Mouse (Mus musculus): ENCODE measurements around the gene Sel1l. TPM values are rescaled to one million over a fixed set of nuclear protein-coding genes. Genes with fewer than 3 reads are reported as not detected.

The Sel1l gene
- total RNA-seq (2021) (10 to 100 TPM; 64.5 to 64.9 TPM), polyA plus RNA-seq (2012; rRNA removed) (19.5 and 33.3 TPM in 2 replicates)
- long read RNA-seq, full-length matches to known transcripts, result 20 of 28 reads
- long read RNA-seq, partial matches to known transcripts, result 0 of 28 reads
- long read RNA-seq, other reads (novel, unspliced or antisense), result 8 of 28 reads

GRCm38 (mm10) chr12:91849045-91849467 is at the start of gene Sel1l:
TSS of gene Sel1l (minus strand) at chr12:91849157.
- WGBS, result under 1% methylated on average over 35 of the region's 35 CpGs
- intact Hi-C loops (cut with DNase I), result loop anchor here (5.0 kb wide), 2 partner anchors 262 to 467 kb away; partner anchors contain the start of genes Cep128 and Tshr

DNA sequence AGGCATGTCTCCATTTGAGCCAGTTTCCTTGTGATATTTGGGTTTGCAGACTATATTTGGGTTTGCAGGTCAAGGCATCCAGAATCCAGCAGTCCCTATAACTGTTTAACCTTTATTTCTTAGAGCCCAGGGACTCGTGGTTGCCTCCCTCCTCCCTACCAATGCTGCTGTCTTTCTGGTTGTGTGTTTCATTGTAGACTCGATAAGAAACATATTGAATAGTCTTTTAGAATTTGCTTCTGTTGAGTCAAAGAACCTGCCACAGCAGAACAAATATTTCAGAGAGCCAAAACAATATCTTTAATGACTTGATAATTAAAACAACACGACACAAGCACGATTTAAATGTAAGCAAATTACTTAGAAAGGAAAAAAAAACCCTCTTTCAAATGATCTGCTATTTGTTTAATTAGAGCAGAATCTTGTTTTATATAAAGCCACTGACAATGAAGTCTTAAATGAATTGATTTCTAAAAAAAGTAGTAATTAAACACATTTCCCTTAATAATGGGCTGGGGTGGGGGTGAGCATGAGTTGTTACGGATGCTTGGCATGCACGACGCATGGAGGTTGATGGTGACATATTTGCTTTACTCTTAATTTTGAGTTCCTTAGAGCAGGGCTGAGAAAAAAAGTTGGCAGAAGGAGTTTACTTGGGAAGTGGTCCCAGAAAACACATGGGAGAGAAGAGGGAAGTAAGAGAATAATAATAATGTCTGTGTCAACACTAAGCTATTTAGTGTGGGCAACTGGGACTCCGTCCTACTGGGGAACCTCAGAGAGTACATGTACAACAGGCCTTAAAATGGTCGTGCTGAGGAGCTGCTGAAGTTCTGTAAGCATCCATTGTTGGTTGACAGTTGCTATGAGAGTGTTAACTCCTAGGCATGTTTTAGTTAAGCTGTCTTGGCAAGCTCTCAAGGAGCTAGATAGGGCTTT is 43.9 kb upstream of the Sel1l start:
- Histone ChIP-seq H3K36me3 (ENCODE audit: control insufficient read depth, insufficient read depth, low read length) (no peaks in the 10 kb centered on the region), H3K27me3 (ENCODE audit: control insufficient read depth, insufficient read depth, low read length) (no peaks in the 10 kb centered on the region), H3K27ac (no peak overlapping the region), H3K9ac (ENCODE audit: low read depth, low read length) (no peak overlapping the region), H3K4me3 (no peak overlapping the region), H3K79me2 (replicated peaks; ENCODE audit: control insufficient read depth, insufficient read depth, low read length) (no peaks in the 10 kb centered on the region), H3K4me1 (ENCODE audit: control insufficient read depth, insufficient read depth, low read length) (no peaks in the 10 kb centered on the region)
- 57% methylated on average over 9 of the region's 9 CpGs for WGBS
- intact Hi-C loops (cut with DNase I), result no loop called here
- TF ChIP-seq CTCF (IDR thresholded peaks at IDR 0.05) (no peak), POLR2A (IDR thresholded peaks at IDR 0.05; ENCODE audit: insufficient read depth, low read depth, low read length) (no peak), EP300 (IDR thresholded peaks at IDR 0.05; ENCODE audit: insufficient read depth, low read depth, low read length) (no peak)
- DNase-seq, result no peak

More at GRCm38 (mm10) chr12:91849045-91849467, at the start of gene Sel1l:
- no peaks in the 10 kb centered on the region; the same call in 1 of the 2 replicates for H3K4me1 ChIP-seq (ENCODE audit: control insufficient read depth, insufficient read depth, low read length)
- H3K27ac ChIP-seq, result peak within 1 kb of the TSS; percentile 76
- no peaks in the 10 kb centered on the region for H3K36me3 ChIP-seq (ENCODE audit: control insufficient read depth, insufficient read depth, low read length)
- H3K9ac ChIP-seq (ENCODE audit: low read depth, low read length), result peak within 1 kb of the TSS; percentile 85
- peak; percentile 96 to 98 for DNase-seq
- TF ChIP-seq CTCF (IDR thresholded peaks at IDR 0.05), result no peak
- 0 out of 2 replicates have a peak, but pooled peaks have one; percentile 8 for TF ChIP-seq EP300 (IDR thresholded peaks at IDR 0.05; ENCODE audit: insufficient read depth, low read depth, low read length)
- peak; percentile 76 for TF ChIP-seq POLR2A (IDR thresholded peaks at IDR 0.05; ENCODE audit: insufficient read depth, low read depth, low read length)
- peak within 1 kb of the TSS; percentile 73 for H3K4me3 ChIP-seq
- no peaks in the 10 kb centered on the region for H3K27me3 ChIP-seq (ENCODE audit: control insufficient read depth, insufficient read depth, low read length)
- no peaks in the 10 kb centered on the region; the same call in 1 of the 2 replicates for H3K79me2 ChIP-seq (replicated peaks; ENCODE audit: control insufficient read depth, insufficient read depth, low read length)

GRCm38 (mm10) chr12:91880431-91880830 is 31.5 kb upstream of the Sel1l start:
- WGBS, result 71% methylated on average over 13 of the region's 13 CpGs
- Histone ChIP-seq H3K4me1 (ENCODE audit: control insufficient read depth, insufficient read depth, low read length) (no peaks in the 10 kb centered on the region), H3K79me2 (replicated peaks; ENCODE audit: control insufficient read depth, insufficient read depth, low read length) (no peaks in the 10 kb centered on the region), H3K36me3 (ENCODE audit: control insufficient read depth, insufficient read depth, low read length) (no peaks in the 10 kb centered on the region), H3K4me3 (no peak overlapping the region), H3K27me3 (ENCODE audit: control insufficient read depth, insufficient read depth, low read length) (no peaks in the 10 kb centered on the region), H3K27ac (no peak overlapping the region), H3K9ac (ENCODE audit: low read depth, low read length) (no peak overlapping the region)
- TF ChIP-seq CTCF (IDR thresholded peaks at IDR 0.05), result no peak
- TF ChIP-seq EP300 (IDR thresholded peaks at IDR 0.05; ENCODE audit: insufficient read depth, low read depth, low read length), result no peak
- no peak for TF ChIP-seq POLR2A (IDR thresholded peaks at IDR 0.05; ENCODE audit: insufficient read depth, low read depth, low read length)
- intact Hi-C loops (cut with DNase I), result no loop called here
- DNase-seq, result no peak

DNA sequence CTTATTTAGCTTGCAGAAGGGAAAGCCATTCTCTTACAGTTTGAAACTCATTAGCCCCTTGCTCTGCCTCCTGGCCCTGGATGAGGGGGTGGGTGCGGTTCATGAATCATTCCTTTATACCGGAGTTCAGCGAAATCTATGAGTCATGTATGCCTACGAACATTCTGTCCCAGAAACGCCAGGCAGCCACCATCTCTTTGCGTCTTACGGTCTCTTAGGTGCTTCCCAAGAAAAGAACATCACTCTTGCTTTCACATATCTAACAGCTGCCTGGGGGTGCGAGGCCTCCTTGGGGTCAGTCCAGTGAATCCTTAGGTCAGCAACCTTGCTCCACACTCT is 29.9 kb upstream of the Sel1l start:
- Histone ChIP-seq H3K9ac (ENCODE audit: low read depth, low read length) (no peak overlapping the region), H3K36me3 (ENCODE audit: control insufficient read depth, insufficient read depth, low read length) (no peaks in the 10 kb centered on the region), H3K4me3 (no peak overlapping the region), H3K79me2 (replicated peaks; ENCODE audit: control insufficient read depth, insufficient read depth, low read length) (no peaks in the 10 kb centered on the region), H3K4me1 (ENCODE audit: control insufficient read depth, insufficient read depth, low read length) (no peaks in the 10 kb centered on the region), H3K27ac (no peak overlapping the region), H3K27me3 (ENCODE audit: control insufficient read depth, insufficient read depth, low read length) (no peaks in the 10 kb centered on the region)
- intact Hi-C loops (cut with DNase I), result no loop called here
- 61% methylated on average over 8 of the region's 8 CpGs for WGBS
- DNase-seq, result no peak
- TF ChIP-seq EP300 (IDR thresholded peaks at IDR 0.05; ENCODE audit: insufficient read depth, low read depth, low read length) (no peak), POLR2A (IDR thresholded peaks at IDR 0.05; ENCODE audit: insufficient read depth, low read depth, low read length) (no peak), CTCF (IDR thresholded peaks at IDR 0.05) (no peak)

DNA sequence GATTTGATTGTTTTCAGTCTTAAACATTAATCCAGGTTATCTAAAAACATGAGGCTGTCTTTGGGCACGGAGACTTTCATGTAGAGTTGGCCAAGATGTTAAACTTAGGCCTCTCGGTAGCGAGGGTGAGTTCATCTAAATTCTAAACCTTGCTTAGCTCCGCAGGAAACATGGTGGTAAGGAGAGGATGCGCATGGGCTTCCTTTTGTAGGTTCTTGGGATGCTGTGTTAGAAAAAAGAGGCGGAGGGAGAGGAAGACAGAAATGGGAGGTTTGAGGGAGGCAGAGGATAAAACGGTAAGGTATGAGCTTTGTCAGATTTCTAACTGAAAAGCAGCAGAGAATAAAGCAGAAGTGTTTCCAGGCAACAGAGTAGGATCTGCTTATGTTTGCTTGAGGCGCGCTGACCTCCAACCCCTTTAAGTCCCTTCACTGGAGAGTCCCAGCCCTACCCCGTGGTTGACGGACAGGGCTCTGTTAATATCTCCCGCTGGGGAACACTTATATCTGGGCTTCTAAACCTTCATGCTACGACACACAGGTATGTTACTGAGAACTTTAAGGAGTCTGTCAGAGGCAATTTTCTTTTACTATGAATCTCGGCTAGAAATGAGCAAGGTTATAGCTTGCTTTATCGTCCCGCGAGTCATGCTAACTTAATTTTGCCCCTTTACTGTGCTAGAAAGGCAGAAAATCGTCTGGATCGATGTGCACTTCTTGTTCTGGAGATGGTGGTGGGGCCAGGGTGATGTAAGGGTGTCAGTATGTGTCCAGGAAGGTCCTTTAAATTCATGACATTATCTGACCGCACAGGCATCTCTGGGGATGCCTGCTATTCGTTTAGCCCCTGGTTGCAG is 29.3 kb upstream of the Sel1l start:
- intact Hi-C loops (cut with DNase I), result no loop called here
- no peaks in the 10 kb centered on the region for H3K27me3 ChIP-seq (ENCODE audit: control insufficient read depth, insufficient read depth, low read length)
- H3K79me2 ChIP-seq (replicated peaks; ENCODE audit: control insufficient read depth, insufficient read depth, low read length), result no peaks in the 10 kb centered on the region
- 65% methylated on average over 21 of the region's 21 CpGs for WGBS
- no peak overlapping the region for H3K9ac ChIP-seq (ENCODE audit: low read depth, low read length)
- no peaks in the 10 kb centered on the region for H3K4me1 ChIP-seq (ENCODE audit: control insufficient read depth, insufficient read depth, low read length)
- no peak overlapping the region for H3K4me3 ChIP-seq
- no peak for DNase-seq
- TF ChIP-seq POLR2A (IDR thresholded peaks at IDR 0.05; ENCODE audit: insufficient read depth, low read depth, low read length), result no peak
- TF ChIP-seq EP300 (IDR thresholded peaks at IDR 0.05; ENCODE audit: insufficient read depth, low read depth, low read length), result no peak
- TF ChIP-seq CTCF (IDR thresholded peaks at IDR 0.05), result no peak
- H3K36me3 ChIP-seq (ENCODE audit: control insufficient read depth, insufficient read depth, low read length), result no peaks in the 10 kb centered on the region
- no peak overlapping the region for H3K27ac ChIP-seq

All from heart, adult 2 months (tissue).